Mouse (Mus musculus) embryonic facial prominence, embryonic 11.5 days (tissue): ENCODE results near the gene Ttc39a. TPM values are rescaled to one million over a fixed set of nuclear protein-coding genes. Genes with fewer than 3 reads are reported as not detected.

Source experiments
- ATAC-seq: fragments of 200-750 bp; cut with Nextera tagmentation; replicated peaks from 2 replicates; pipeline ENCODE4 v1.8.0; 2017; ENCODE audit warnings: low read depth; ENCODE audit not compliant: insufficient number of reproducible peaks, low FRiP score, low TSS enrichment
- DNase-seq: peaks from one replicate; pipeline ENCODE4 v3.0.0-alpha.2; 2015; ENCODE audit warnings: low spot score
- H3K27ac ChIP-seq: fragments of 300-500 bp; sonication (generic); replicated peaks from 2 replicates; pipeline ENCODE4 v1.5.1; 2014; ENCODE audit warnings: mild to moderate bottlenecking, low read depth, low read length, control low read depth
- H3K27me3 ChIP-seq: fragments of 300-500 bp; sonication (generic); 2 replicates; pipeline ENCODE4 v1.6.1; 2014; ENCODE audit warnings: mild to moderate bottlenecking, low read length, moderate library complexity, mixed read lengths; ENCODE audit not compliant: control insufficient read depth, insufficient read depth
- H3K36me3 ChIP-seq: fragments of 300-500 bp; sonication (generic); replicated peaks from 2 replicates; pipeline ENCODE4 v1.6.1; 2014; ENCODE audit warnings: low read depth, mild to moderate bottlenecking, low read length, moderate library complexity, mixed read lengths; ENCODE audit not compliant: control insufficient read depth, insufficient read depth
- H3K4me1 ChIP-seq: fragments of 300-500 bp; sonication (generic); 2 replicates; pipeline ENCODE4 v1.6.1; 2014; ENCODE audit warnings: low read length, mixed read lengths; ENCODE audit not compliant: control insufficient read depth, insufficient read depth
- H3K4me2 ChIP-seq: fragments of 300-500 bp; sonication (generic); 2 replicates; pipeline ENCODE4 v1.6.1; 2014; ENCODE audit warnings: low read depth, mild to moderate bottlenecking, control low read depth, low read length, moderate library complexity
- H3K4me3 ChIP-seq: fragments of 300-500 bp; sonication (generic); 2 replicates; pipeline ENCODE4 v1.5.1; 2014; ENCODE audit warnings: low read depth, low read length, control low read depth
- H3K9ac ChIP-seq: fragments of 300-500 bp; sonication (generic); replicated peaks from 2 replicates; pipeline ENCODE4 v1.6.1; 2014; ENCODE audit warnings: mild to moderate bottlenecking, control low read depth, low read length
- H3K9me3 ChIP-seq: fragments of 300-500 bp; sonication (generic); replicated peaks from 2 replicates; pipeline ENCODE4 v1.6.1; 2016; ENCODE audit warnings: mild to moderate bottlenecking, low read length, inconsistent platforms, mixed read lengths; ENCODE audit not compliant: control insufficient read depth
- WGBS: fragments of 180-500 bp; shearing (Covaris S2); extraction: QIAGEN DNeasy Blood & Tissue Kit; methylation state at CpG from one replicate; pipeline ENCODE4 v1.1.7; 2014; 5-methylcytosine and 5-hydroxymethylcytosine counted together
- polyA plus RNA-seq: library from polyadenylated mRNA; unstranded; fragments of >200 nt; fragmentation: Nextera tagmentation; extraction: Ambion mirVana; gene quantifications from 2 replicates; pipeline ENCODE4 v1.2.1, GENCODE M21; 2014

Gene Ttc39a
- polyA plus RNA-seq, result 4.3 and 4.8 TPM in 2 replicates

GRCm38 (mm10) chr4:109406486-109407175, at the start of gene Ttc39a:
Gene Ttc39a (plus strand): TSS chr4:109406623.
- no peak within 1 kb of the TSS for H3K27ac ChIP-seq
- no peaks in the 10 kb centered on the region for H3K36me3 ChIP-seq
- DNase-seq, result peak; percentile 58
- H3K4me2 ChIP-seq, result peak within 1 kb of the TSS; percentile 97
- peaks cover 4% of the 10 kb centered on the region; the same call in 1 of the 2 replicates for H3K4me1 ChIP-seq
- H3K27me3 ChIP-seq, result peaks cover 2% of the 10 kb centered on the region; the same call in 1 of the 2 replicates
- peak within 1 kb of the TSS; percentile 76 for H3K9ac ChIP-seq
- under 1% methylated on average over 37 of the region's 56 CpGs for WGBS
- no peaks in the 10 kb centered on the region for H3K9me3 ChIP-seq
- peak within 1 kb of the TSS; percentile 60 for H3K4me3 ChIP-seq
- peak; percentile 51 for ATAC-seq

- Histone ChIP-seq H3K9me3 (no peaks in the 10 kb centered on the region), H3K9ac (no peak overlapping the region), H3K4me3 (no peak overlapping the region), H3K27ac (no peak overlapping the region), H3K4me2 (no peak overlapping the region), H3K36me3 (no peaks in the 10 kb centered on the region; the same call in 1 of the 2 replicates), H3K4me1 (no peaks in the 10 kb centered on the region), H3K27me3 (no peaks in the 10 kb centered on the region)
- DNase-seq, result no peak
- 87% methylated on average over 1 of the region's 1 CpGs for WGBS
- no peak for ATAC-seq
These were observed 28.3 kb upstream of the Ttc39a start for GRCm38 (mm10) chr4:109378107-109378506.

- DNase-seq (no peak), ATAC-seq (no peak)
- 74% methylated on average over 2 of the region's 2 CpGs for WGBS
- no peak overlapping the region for H3K9ac ChIP-seq
- no peaks in the 10 kb centered on the region for H3K9me3 ChIP-seq
- no peak overlapping the region for H3K27ac ChIP-seq
- no peaks in the 10 kb centered on the region for H3K27me3 ChIP-seq
- H3K4me3 ChIP-seq, result no peak overlapping the region
- H3K4me2 ChIP-seq, result no peak overlapping the region
- H3K4me1 ChIP-seq, result no peaks in the 10 kb centered on the region
- H3K36me3 ChIP-seq, result no peaks in the 10 kb centered on the region; the same call in 1 of the 2 replicates
These were observed 24.0 kb upstream of the Ttc39a start for GRCm38 (mm10) chr4:109382457-109382856.

- no peaks in the 10 kb centered on the region for H3K4me1 ChIP-seq
- H3K9me3 ChIP-seq, result no peaks in the 10 kb centered on the region
- H3K27ac ChIP-seq, result no peak overlapping the region
- H3K36me3 ChIP-seq, result no peaks in the 10 kb centered on the region
- H3K4me2 ChIP-seq, result no peak overlapping the region
- H3K27me3 ChIP-seq, result no peaks in the 10 kb centered on the region
- WGBS, result 31% methylated on average over 4 of the region's 4 CpGs
- ATAC-seq (peak; percentile 70; the same call in 1 of the 2 replicates), DNase-seq (peak; percentile 77)
- no peak overlapping the region for H3K4me3 ChIP-seq
- H3K9ac ChIP-seq, result no peak overlapping the region
These were observed 20.8 kb upstream of the Ttc39a start for GRCm38 (mm10) chr4:109385599-109385998.

- Histone ChIP-seq H3K36me3 (no peaks in the 10 kb centered on the region), H3K9ac (no peak overlapping the region), H3K27ac (no peak overlapping the region), H3K9me3 (no peaks in the 10 kb centered on the region), H3K27me3 (no peaks in the 10 kb centered on the region; the same call in 1 of the 2 replicates), H3K4me2 (no peak overlapping the region), H3K4me3 (no peak overlapping the region), H3K4me1 (0 out of 2 replicates have a peak, but pooled peaks cover 2% of the 10 kb centered on the region)
- DNase-seq, result no peak
- ATAC-seq, result no peak
- WGBS, result 82% methylated on average over 6 of the region's 6 CpGs
These were observed 13.1 kb upstream of the Ttc39a start for GRCm38 (mm10) chr4:109393229-109393779.

GRCm38 (mm10) chr4:109393902-109394301, 12.5 kb upstream of the Ttc39a start:
- H3K9me3 ChIP-seq, result no peaks in the 10 kb centered on the region
- 9% methylated on average over 13 of the region's 13 CpGs for WGBS
- H3K4me3 ChIP-seq, result no peak overlapping the region
- H3K4me1 ChIP-seq, result 0 out of 2 replicates have a peak, but pooled peaks cover 2% of the 10 kb centered on the region
- ATAC-seq, result 0 out of 2 replicates have a peak, but pooled peaks have one; percentile 48
- H3K4me2 ChIP-seq, result peak overlapping the region; percentile 34
- H3K27ac ChIP-seq, result no peak overlapping the region
- no peak for DNase-seq
- H3K36me3 ChIP-seq, result no peaks in the 10 kb centered on the region
- H3K27me3 ChIP-seq, result no peaks in the 10 kb centered on the region; the same call in 1 of the 2 replicates
- H3K9ac ChIP-seq, result peak overlapping the region; percentile 44

- DNase-seq, result no peak
- Histone ChIP-seq H3K27me3 (no peaks in the 10 kb centered on the region; the same call in 1 of the 2 replicates), H3K36me3 (no peaks in the 10 kb centered on the region), H3K9me3 (no peaks in the 10 kb centered on the region), H3K9ac (peak overlapping the region; percentile 44), H3K4me3 (no peak overlapping the region), H3K4me1 (0 out of 2 replicates have a peak, but pooled peaks cover 2% of the 10 kb centered on the region), H3K4me2 (peak overlapping the region; percentile 34), H3K27ac (no peak overlapping the region)
- no peak; the same call in 1 of the 2 replicates for ATAC-seq
- 29% methylated on average over 13 of the region's 13 CpGs for WGBS
These were observed 11.9 kb upstream of the Ttc39a start for GRCm38 (mm10) chr4:109394314-109395074.
